Mouse (Mus musculus) embryonic facial prominence, embryonic 14.5 days (tissue): ENCODE results near the gene Wwp2. TPM values are rescaled to one million over a fixed set of nuclear protein-coding genes. Genes with fewer than 3 reads are reported as not detected.

Experiments
- ATAC-seq: fragments of 200-750 bp; cut with Nextera tagmentation; 2 replicates; pipeline ENCODE4 v1.8.0; 2017; ENCODE audit warnings: low read depth, moderate number of reproducible peaks, moderate TSS enrichment
- DNase-seq: peaks from one replicate; pipeline ENCODE4 v3.0.0-alpha.2; 2015; ENCODE audit warnings: low spot score
- H3K27ac ChIP-seq: fragments of 300-500 bp; sonication (generic); replicated peaks from 2 replicates; pipeline ENCODE4 v1.5.1; 2014; ENCODE audit warnings: low read depth, mild to moderate bottlenecking, low read length, moderate library complexity
- H3K27me3 ChIP-seq: fragments of 300-500 bp; sonication (generic); replicated peaks from 2 replicates; pipeline ENCODE4 v1.6.1; 2014; ENCODE audit warnings: low read length; ENCODE audit not compliant: control insufficient read depth, insufficient read depth
- H3K36me3 ChIP-seq: fragments of 300-500 bp; sonication (generic); 2 replicates; pipeline ENCODE4 v1.6.1; 2014; ENCODE audit warnings: low read length, mixed read lengths; ENCODE audit not compliant: control insufficient read depth, insufficient read depth
- H3K4me1 ChIP-seq: fragments of 300-500 bp; sonication (generic); 2 replicates; pipeline ENCODE4 v1.6.1; 2014; ENCODE audit warnings: antibody characterized with exemption, low read length; ENCODE audit not compliant: control insufficient read depth, insufficient read depth
- H3K4me2 ChIP-seq: fragments of 300-500 bp; sonication (generic); 2 replicates; pipeline ENCODE4 v1.6.1; 2014; ENCODE audit warnings: low read depth, mild to moderate bottlenecking, low read length, moderate library complexity, mixed read lengths
- H3K4me3 ChIP-seq: fragments of 300-500 bp; sonication (generic); 2 replicates; pipeline ENCODE4 v1.5.1; 2014; ENCODE audit warnings: low read depth, mild to moderate bottlenecking, low read length
- H3K9ac ChIP-seq: fragments of 300-500 bp; sonication (generic); 2 replicates; pipeline ENCODE4 v1.6.1; 2014; ENCODE audit warnings: low read depth, mild to moderate bottlenecking, low read length, moderate library complexity, mixed read lengths
- H3K9me3 ChIP-seq: fragments of 300-500 bp; sonication (generic); 2 replicates; pipeline ENCODE4 v1.6.1; 2016; ENCODE audit warnings: low read length; ENCODE audit not compliant: control insufficient read depth
- WGBS: fragments of 180-500 bp; shearing (Covaris S2); extraction: QIAGEN DNeasy Blood & Tissue Kit; methylation state at CpG from one replicate; pipeline ENCODE4 v1.1.7; 2014; 5-methylcytosine and 5-hydroxymethylcytosine counted together
- polyA plus RNA-seq: library from polyadenylated mRNA; unstranded; fragments of >200 nt; fragmentation: Nextera tagmentation; extraction: Ambion mirVana; gene quantifications from 2 replicates; pipeline ENCODE4 v1.2.1, GENCODE M21; 2014

Wwp2 gene
- 77.8 and 112 TPM in 2 replicates for polyA plus RNA-seq

DNA sequence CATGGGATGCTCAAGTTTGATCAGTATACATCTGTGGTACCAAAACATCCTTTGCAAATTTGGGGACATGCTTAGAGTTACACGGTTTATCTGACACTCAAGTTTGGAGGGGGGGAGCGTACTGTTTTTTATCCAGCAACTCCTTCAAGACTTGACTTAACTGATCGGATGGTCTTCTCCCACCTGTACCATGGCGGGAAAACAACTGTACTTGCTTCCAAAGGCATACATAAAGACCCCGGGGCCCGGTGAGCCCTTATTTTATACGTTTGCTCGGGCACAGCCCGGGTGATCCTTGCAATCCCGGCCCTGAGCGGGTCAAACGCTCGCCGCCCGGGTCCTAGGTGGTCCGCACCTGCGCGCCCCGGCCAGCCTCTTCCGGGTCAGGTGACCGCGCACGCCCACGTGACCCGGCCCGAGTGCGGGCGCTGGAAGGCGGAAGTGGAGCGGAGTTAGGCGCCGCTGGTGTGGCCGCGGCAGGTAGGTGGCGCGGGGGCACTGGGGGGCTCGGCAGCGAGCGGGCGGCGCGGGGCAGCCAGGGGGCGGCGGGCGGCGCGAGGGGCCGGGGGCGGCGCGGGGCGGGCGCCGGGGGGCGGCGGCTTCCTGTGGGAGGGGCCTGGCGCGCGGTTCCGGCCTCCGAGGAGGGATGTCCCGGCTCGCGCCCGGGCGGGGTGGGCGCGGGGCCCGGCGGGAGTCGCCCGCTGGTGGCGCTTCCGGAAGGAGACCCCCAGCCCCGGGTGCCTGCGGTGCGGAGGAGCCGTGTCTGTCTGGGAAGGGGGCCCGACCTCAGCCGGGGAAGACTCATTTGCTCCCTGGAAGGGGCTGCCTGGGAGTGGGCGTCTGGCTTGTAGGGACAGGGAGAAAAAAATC lies at the start of gene Wwp2:
Gene Wwp2 (plus strand): TSS at position 404 of the 870 bp plus-strand sequence.
- H3K9ac ChIP-seq = peak within 1 kb of the TSS; percentile 94
- ATAC-seq = peak; percentile 93
- H3K4me2 ChIP-seq = peak within 1 kb of the TSS; percentile 82
- DNase-seq = peak; percentile 84
- H3K9me3 ChIP-seq = no peaks in the 10 kb centered on the region
- H3K36me3 ChIP-seq = no peaks in the 10 kb centered on the region
- peaks cover 8% of the 10 kb centered on the region for H3K4me1 ChIP-seq
- H3K27ac ChIP-seq = peak within 1 kb of the TSS; percentile 92
- peak within 1 kb of the TSS; percentile 85 for H3K4me3 ChIP-seq
- WGBS = under 1% methylated on average over 31 of the region's 81 CpGs
- H3K27me3 ChIP-seq = no peaks in the 10 kb centered on the region

- peak; percentile 76 for DNase-seq
- WGBS = 25% methylated on average over 3 of the region's 3 CpGs
- H3K9ac ChIP-seq = no peak overlapping the region
- H3K27me3 ChIP-seq = no peaks in the 10 kb centered on the region
- ATAC-seq = no peak
- H3K9me3 ChIP-seq = no peaks in the 10 kb centered on the region
- H3K36me3 ChIP-seq = no peaks in the 10 kb centered on the region
- H3K27ac ChIP-seq = no peak overlapping the region
- H3K4me3 ChIP-seq = no peak overlapping the region
- H3K4me2 ChIP-seq = no peak overlapping the region
- peaks cover 22% of the 10 kb centered on the region for H3K4me1 ChIP-seq
Measured at GRCm38 (mm10) chr8:107386642-107387041, 49.5 kb upstream of the Wwp2 start.

- Histone ChIP-seq H3K27ac (no peak overlapping the region; the same call in 1 of the 2 replicates), H3K4me3 (no peak overlapping the region), H3K36me3 (no peaks in the 10 kb centered on the region), H3K9me3 (no peaks in the 10 kb centered on the region), H3K27me3 (no peaks in the 10 kb centered on the region), H3K9ac (no peak overlapping the region), H3K4me2 (peak overlapping the region; percentile 21; the same call in 1 of the 2 replicates), H3K4me1 (peaks cover 22% of the 10 kb centered on the region)
- peak; percentile 65 for DNase-seq
- WGBS = 52% methylated on average over 5 of the region's 5 CpGs
- no peak for ATAC-seq
Measured at GRCm38 (mm10) chr8:107387861-107388260, 48.3 kb upstream of the Wwp2 start.

DNA sequence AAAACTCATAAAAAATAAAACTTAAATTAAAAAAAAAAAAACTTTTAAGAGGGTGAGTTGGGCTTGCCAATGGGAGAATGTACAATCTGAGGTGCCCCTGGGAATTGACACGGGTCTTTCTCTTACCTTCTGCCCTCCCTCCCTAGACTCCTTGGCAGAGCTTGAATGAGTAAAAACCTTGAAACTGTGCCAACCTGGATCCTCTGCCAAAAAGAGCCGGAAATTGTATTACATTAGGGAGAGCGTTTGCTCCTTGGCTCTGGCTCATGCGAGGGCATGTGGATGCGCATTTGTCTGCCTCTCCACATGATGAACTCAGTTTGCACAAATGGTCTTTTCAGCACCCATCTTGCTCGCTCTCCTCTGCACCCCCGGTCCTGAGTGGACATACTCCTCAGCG lies 46.6 kb upstream of the Wwp2 start:
- ATAC-seq (peak; percentile 63), DNase-seq (peak; percentile 91)
- H3K27ac ChIP-seq = no peak overlapping the region
- H3K4me3 ChIP-seq = no peak overlapping the region
- no peaks in the 10 kb centered on the region for H3K27me3 ChIP-seq
- H3K9ac ChIP-seq = no peak overlapping the region
- no peaks in the 10 kb centered on the region for H3K9me3 ChIP-seq
- H3K4me2 ChIP-seq = no peak overlapping the region
- no peaks in the 10 kb centered on the region for H3K36me3 ChIP-seq
- WGBS = 45% methylated on average over 8 of the region's 8 CpGs
- peaks cover 19% of the 10 kb centered on the region for H3K4me1 ChIP-seq

- Histone ChIP-seq H3K9ac (no peak overlapping the region), H3K4me3 (no peak overlapping the region), H3K4me1 (peaks cover 19% of the 10 kb centered on the region), H3K4me2 (no peak overlapping the region), H3K27ac (no peak overlapping the region), H3K36me3 (no peaks in the 10 kb centered on the region), H3K27me3 (no peaks in the 10 kb centered on the region), H3K9me3 (no peaks in the 10 kb centered on the region)
- ATAC-seq (no peak), DNase-seq (no peak)
- 87% methylated on average over 16 of the region's 16 CpGs for WGBS
Measured at GRCm38 (mm10) chr8:107390476-107391135, 45.6 kb upstream of the Wwp2 start.

DNA sequence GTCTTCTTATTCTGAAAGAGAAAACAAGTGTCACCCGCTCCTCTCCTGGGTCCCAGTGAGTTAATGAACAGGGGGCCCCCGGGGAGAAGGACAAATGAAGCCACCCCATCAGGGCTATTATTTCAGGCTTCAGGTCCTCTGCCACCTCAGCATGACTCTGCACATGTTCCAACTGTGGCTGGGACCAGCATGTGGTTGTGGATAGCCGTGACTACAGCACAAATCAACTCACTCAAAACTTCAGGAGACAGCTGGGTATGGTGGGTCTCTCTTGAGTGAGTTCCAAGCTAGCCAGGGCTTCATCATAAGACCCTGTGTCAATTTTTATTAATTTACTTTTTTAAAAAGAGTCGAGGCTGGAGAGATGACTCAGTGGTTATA lies 45.0 kb upstream of the Wwp2 start:
- no peaks in the 10 kb centered on the region for H3K27me3 ChIP-seq
- ATAC-seq = no peak
- no peak overlapping the region for H3K9ac ChIP-seq
- 70% methylated on average over 4 of the region's 4 CpGs for WGBS
- H3K27ac ChIP-seq = no peak overlapping the region
- no peak for DNase-seq
- H3K36me3 ChIP-seq = no peaks in the 10 kb centered on the region
- no peak overlapping the region for H3K4me3 ChIP-seq
- H3K4me2 ChIP-seq = no peak overlapping the region
- no peaks in the 10 kb centered on the region for H3K9me3 ChIP-seq
- peaks cover 19% of the 10 kb centered on the region for H3K4me1 ChIP-seq

- no peaks in the 10 kb centered on the region for H3K36me3 ChIP-seq
- no peak overlapping the region for H3K4me3 ChIP-seq
- H3K9me3 ChIP-seq = no peaks in the 10 kb centered on the region
- DNase-seq (no peak), ATAC-seq (no peak)
- H3K4me1 ChIP-seq = peaks cover 5% of the 10 kb centered on the region
- H3K4me2 ChIP-seq = no peak overlapping the region
- H3K27ac ChIP-seq = no peak overlapping the region
- H3K9ac ChIP-seq = no peak overlapping the region
- H3K27me3 ChIP-seq = no peaks in the 10 kb centered on the region
Measured at GRCm38 (mm10) chr8:107395397-107395796, 40.8 kb upstream of the Wwp2 start.

GRCm38 (mm10) chr8:107396106-107396670 lies 40.0 kb upstream of the Wwp2 start:
- DNase-seq (no peak), ATAC-seq (no peak)
- Histone ChIP-seq H3K36me3 (no peaks in the 10 kb centered on the region), H3K27me3 (no peaks in the 10 kb centered on the region), H3K4me2 (no peak overlapping the region), H3K4me3 (no peak overlapping the region), H3K4me1 (peaks cover 7% of the 10 kb centered on the region), H3K9ac (no peak overlapping the region), H3K9me3 (no peaks in the 10 kb centered on the region), H3K27ac (no peak overlapping the region)
- 60% methylated on average over 10 of the region's 10 CpGs for WGBS
